Mouse (Mus musculus) T-cell, adult 2 months (primary cell): ENCODE results near the gene Gm15217.

Experiments used
- DNase-seq: peaks from one replicate; pipeline ENCODE4 v3.0.0; 2022; ENCODE audit warnings: low spot score

The Gm15217 gene

DNA sequence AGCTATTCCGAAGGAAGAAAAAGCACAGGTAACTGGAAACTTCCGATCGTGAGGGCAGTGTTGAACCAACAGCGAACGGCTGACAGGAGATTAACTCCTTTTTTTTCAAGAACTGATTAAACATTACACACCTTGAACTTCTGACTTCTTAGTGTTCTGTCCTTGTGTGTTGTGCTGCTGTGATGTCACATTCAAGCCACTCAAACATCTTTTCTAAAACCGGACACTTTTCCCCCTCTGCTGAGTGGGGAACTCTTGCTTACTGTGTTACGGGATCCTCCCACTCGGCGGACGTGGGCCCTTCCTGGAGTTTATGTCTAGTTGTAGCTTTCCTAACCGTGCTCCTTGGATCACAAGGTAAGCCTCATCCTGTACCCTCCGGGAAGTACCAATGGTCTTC lies at the start of gene Gm15217:
Gm15217 (plus strand) TSS at position 130 of the 400 bp plus-strand sequence.
- DNase-seq = no peak

DNA sequence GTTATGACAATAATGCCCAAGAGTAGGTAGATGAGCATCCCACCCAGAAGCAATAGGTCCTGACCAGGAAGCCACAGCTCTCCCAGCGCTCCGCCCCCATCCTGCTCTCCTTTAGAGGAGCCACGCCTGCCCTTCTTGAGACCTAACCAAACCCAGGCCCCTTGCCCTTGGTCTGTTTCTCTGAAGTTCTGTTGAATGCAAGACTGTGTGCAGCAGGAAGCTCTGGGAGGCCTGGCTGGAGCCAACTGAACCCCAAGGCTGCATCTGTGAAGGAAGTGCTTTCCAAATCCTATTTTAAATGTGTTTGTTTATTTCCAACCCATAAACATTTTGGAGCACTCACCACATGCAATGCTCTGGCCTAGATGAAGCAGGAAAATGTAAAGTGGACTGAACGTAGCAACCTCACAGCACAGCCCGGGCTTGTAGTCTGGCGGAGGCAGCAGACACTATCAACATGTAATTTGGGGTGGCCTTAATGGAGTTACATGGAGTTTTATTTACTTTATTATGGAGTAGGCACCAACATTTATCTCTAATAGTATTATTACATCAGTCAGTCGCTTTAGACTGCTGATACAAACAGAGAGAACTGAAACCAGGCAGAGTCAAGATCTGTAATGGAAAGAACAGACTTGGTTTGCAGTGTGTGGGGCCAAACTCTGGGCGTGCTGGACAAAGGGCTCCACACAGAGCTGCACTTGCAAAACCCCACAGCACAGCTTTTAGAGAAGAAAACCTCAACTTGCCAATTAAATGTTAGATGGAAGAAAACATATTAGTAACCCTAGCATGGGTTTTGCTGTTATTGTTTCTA lies 45.6 kb upstream of the Gm15217 start:
- no peak for DNase-seq

DNA sequence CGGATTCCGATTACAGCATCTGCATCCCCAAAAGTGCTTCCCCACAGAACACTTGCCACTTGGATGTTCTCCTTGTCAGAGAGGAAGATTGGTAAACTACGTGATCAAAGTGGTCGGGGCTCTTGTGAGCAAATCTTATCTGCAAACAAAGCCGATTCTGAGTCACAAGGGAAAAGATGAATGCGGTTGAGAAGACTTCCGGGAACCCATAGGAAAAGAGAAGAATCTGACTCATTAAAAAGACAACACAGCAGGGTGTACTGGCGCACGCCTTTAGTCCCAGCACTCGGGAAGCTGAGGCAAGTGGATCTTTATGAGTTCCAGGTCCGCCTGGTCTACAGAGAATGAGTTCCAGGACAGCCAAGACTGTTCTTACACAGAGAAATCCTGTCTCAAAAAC lies 40.4 kb upstream of the Gm15217 start:
- DNase-seq = no peak

DNA sequence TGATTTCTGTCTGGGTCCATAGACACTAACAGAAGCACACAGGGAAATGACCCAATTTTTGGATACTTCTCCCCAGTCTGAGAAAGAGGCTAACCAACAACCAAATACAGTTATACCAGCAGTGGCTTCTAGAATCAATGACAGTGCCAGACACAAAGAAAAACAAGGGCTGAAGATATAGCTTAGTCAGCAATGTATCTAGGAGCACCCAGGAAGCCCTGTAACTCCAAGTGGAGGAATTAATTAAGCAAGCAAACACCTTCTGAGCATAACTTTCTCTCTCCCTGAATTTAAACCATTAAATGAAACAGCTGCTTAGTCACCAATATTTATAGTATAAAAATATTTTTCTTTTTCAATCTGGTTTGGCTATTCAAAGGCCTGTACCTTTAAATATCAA lies 34.5 kb upstream of the Gm15217 start:
- DNase-seq = no peak

GRCm38 (mm10) chr14:46357286-46357685 lies 21.9 kb upstream of the Gm15217 start:
- no peak for DNase-seq

- no peak for DNase-seq
Measured at GRCm38 (mm10) chr14:46357696-46358095, 21.5 kb upstream of the Gm15217 start.

GRCm38 (mm10) chr14:46363209-46363608 lies 16.0 kb upstream of the Gm15217 start:
- DNase-seq = no peak

DNA sequence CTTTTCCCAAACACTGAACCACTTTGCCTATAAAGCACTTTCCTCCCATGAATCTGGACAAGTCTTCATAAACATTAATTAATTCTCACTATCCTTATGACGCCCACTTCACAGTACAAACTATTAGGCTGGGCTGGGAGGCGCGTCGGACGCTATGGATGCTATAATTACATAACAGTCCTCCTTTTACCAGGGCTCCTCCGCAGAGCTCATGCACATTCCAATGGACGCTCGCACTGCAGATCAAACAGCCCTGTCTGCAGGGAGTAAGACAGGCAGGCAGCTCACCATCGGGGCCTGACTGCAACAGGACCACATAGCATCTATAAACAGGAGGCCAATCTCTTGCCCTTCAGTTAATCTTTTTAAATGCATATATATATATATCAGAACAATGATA lies 6.8 kb upstream of the Gm15217 start:
- DNase-seq = no peak

- no peak for DNase-seq
Measured at GRCm38 (mm10) chr14:46375796-46376195, 3.4 kb upstream of the Gm15217 start.

DNA sequence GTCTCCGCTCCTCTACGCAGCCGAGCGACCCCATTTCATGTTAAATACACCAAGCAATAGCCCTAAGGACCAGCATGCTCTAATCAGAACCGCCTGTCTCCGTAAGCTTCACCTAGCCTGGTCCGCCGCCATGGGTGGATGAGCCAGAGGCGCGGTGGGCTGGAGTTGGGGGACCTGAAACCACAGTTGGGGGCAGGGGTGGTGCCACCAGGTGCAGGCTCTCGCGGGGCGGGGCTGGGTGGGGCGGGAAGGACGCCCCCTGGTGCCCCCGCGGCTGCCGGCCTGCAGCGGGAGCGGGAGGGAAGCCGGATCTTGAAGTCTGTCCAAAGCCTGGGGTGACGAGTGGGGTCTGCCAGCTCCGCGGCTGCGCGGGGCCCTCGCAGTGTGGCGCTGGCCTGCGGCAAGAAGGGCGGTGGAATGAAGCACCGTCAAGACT lies 1.1 kb downstream of the Gm15217 start:
- DNase-seq = no peak

GRCm38 (mm10) chr14:46381457-46381856 lies 2.2 kb downstream of the Gm15217 start:
- DNase-seq = no peak

DNA sequence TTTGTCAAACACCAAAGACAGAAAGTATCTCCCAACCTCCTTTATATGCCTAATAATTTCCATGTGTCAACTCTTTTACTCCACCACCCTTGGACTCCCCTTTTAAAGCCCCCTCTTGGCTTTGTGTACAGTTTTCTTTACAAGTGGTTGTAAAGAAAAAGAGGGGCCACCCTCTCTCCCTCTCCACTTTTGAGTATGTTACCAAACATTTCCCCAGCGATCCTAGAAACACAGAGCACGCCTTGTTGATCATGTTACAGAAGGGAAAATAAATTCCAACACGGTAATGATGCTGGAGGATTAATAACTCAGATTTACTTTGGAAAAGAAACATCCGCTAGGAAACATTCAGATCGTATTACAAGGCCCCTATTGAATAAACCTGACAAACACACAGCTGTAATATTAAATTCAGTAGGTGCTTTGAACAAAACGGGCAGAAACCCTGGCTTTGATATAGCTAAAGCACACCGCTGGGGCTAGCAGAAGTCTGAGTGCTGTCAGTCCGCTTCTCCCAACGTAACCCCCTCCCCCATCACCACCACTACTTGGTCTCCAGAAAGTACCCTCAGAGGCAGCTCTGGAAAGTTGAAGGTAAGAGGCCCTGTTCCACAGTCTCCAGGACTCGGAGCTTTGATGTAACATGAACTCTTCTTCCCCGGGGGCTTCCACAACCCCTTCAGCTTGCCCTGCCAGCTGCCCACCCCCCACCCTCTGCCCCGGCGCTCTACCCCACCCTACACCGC lies 5.9 kb downstream of the Gm15217 start:
- DNase-seq = no peak

DNA sequence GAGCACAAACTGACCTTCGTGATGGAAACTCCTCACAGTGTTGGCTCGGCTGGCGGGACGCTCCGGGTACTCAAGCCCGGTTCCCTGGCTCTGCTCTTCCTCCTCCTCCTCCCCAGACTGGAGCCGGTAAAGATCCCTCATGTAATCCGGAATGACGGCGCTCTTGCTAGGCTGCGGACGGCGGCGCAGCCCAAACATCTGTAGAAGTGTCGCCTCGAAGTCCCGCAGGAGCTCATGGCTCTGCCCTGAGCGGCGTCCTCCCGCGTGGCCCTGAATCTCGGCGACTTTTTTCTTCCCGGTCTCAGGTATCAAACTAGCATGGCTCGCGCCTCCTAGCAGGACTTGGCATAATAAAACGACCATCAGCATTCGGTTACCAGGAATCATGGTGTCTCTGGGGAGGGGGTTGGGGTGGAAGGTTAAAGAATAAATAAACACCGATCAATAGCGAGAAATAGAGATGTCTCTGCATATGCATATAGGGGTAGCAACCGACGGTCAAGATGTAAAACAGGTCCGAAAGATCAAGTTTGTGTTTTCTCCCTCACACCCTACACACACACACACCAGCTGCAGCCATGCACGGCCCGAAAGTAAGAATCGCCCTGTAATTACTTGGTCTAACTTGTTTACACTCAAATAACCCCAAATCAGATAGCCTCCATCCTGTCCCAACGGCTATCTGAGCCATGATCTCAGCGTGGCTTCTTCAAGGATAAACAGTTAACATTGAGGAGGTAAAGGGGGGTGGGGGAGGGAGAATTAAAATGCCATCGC lies 6.7 kb downstream of the Gm15217 start:
- DNase-seq = no peak

DNA sequence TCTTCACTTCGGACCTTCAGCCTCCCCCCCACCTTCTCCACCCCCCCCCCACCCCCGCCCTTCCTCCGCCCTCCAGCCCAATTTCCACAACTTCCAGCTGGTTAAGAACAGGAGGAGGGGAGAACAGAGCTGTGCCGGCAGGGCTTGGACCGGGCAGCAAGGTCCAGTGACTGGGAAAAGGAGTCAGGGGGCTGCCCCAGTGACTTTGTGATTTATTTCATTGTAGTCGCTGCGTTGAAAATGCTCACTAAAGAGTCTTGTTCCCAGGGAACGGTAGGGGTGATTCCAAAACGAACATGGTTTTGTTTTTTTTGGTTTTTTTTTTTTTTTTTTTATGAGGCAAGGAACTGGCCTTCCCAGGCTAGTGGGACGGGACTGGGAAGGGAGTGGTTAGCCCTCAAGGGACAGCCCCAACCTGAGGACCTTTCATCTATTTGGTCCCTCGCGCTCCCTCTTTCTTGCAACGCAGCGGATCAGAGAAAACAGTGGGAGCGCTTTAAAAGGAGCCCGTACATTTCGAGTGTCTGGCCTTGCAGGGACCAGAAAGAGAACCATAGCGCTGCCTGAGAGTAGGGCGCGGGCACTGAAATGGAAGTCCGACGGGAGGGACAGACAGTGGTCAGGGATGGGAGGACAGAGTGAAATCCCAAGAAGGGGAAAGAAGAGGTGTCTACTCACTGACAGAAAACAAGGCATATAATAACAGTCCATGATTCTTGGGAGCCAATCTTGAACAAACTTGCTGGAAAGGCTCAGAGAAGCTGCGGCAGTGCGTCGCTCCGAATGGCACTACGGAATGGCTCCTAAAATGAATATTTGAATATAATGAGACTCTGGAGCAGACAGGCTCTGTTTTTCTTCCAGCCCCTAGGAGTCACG lies 7.5 kb downstream of the Gm15217 start:
- no peak for DNase-seq

DNA sequence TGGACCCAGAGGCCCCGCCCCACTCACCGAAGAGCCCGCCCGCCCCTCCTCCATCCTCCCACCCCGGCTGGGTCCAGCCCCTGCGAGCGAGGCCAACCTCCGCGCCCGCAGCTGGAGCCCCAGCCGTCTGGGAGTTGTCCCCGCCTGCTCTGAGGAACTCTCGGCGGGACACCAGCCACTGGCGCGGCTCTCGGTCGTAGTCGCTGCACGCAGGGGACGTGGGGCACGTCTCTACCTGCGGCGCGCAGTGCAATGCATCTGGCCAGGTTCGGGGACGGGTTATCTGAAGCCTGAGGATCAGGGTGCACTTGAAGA lies 8.1 kb downstream of the Gm15217 start:
- DNase-seq = no peak

DNA sequence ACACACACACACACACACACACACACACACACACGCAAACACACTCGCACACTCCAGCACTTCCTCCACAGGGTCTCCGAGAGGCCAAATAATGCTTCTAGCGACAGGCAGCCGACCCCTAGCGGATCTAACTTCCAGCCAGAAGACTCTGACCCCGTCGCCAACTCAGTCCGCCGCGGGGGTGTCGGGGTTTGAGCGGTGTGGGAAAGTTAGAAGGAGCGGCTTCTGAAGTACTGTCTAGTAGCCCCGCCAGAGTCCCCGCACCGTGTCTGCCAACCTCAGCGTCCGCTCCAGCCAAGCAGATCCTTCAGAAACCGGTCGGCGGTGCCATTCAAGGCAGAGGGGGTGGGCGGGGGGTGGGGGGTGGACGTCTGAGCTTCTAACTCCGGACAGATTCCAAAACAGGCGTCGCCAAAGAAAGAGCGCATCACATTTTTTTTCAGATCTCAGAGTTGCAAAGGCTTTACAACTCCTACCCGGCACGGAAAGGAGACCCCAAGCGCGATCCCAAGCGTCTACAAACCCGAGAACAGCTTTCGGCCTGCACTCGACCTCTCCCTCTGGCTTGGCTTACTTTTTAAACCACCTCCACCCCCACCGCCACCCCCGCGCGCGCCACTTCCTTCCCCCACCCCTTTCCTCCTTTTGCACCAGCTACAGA lies 8.7 kb downstream of the Gm15217 start:
- DNase-seq = no peak

GRCm38 (mm10) chr14:46388636-46389035 lies 9.4 kb downstream of the Gm15217 start:
- no peak for DNase-seq

DNA sequence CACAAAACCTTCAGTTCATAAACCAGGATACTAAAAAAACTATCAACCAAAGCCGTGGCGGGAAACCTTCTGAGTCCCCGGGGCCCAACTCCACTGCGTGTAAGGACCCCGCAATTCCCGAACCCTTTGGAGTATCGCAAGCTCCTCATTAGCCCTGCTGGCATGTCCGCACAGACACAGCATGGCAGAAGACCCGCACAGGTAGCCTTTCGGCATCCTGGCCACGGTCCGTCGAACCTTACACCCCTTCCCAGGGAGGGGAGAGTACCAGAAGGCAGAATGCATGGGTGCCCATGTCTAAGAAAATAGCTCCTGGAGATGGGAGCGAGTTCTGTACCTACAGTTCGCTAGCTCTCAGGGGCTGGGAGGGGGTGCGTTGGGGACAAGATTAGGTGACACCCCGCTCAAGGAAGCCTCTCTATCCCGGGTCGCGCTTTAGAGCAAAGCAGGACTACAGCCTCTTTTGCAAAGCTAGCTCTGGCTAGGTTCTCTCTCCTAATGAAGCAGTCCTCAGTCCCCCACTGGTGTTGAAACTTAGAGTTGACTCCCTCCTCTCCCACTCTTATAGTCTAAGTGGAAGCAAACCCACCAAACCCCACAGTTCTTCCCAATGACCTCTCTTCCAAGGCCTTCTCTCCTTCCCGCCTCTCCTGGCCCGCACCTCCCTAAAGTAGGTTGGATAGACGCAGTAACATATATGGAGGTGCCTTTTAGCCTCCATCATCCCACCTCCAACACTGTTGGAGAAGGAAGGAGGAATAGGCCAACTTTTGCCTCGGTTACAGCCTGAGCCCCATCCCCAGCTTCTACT lies 10.4 kb downstream of the Gm15217 start:
- no peak for DNase-seq

GRCm38 (mm10) chr14:46390249-46390775 lies 11.1 kb downstream of the Gm15217 start, which contains the start of gene Bmp4:
Gene Bmp4, minus strand, starts transcription at chr14:46390669.
- DNase-seq = no peak

- DNase-seq = no peak
Measured at GRCm38 (mm10) chr14:46391621-46392170, 12.5 kb downstream of the Gm15217 start.
